Mouse (Mus musculus) liver, embryonic 14.5 days (tissue): ENCODE measurements around the gene Gm7030. TPM values are rescaled to one million over a fixed set of nuclear protein-coding genes. Genes with fewer than 3 reads are reported as not detected.
A peak's percentile ranks its signal among the peaks of the same experiment; 100 is the strongest.
"Not testable (repeated sequence)": the region's sequence is repeated elsewhere in the genome, so short reads cannot be mapped to it uniquely, and the experiment has no call there.

Experiments
- ATAC-seq: fragments of 200-750 bp; cut with Nextera tagmentation; 2 replicates; pipeline ENCODE4 v1.8.0; 2017; ENCODE audit warnings: moderate number of reproducible peaks, mild to moderate bottlenecking, moderate library complexity; ENCODE audit not compliant: insufficient read depth
- DNase-seq, 3 experiments: peaks; one replicate each; pipeline ENCODE4 v3.0.0-alpha.2; 2012 to 2013; ENCODE audit warnings: low read depth in 3 of 3, low spot score in 3 of 3
- H3K27ac ChIP-seq: fragments of 300-500 bp; sonication (generic); 2 replicates; pipeline ENCODE4 v1.5.1; 2014; ENCODE audit warnings: moderate library complexity, mild to moderate bottlenecking, control low read depth, inconsistent platforms
- H3K27me3 ChIP-seq: fragments of 300-500 bp; sonication (generic); 2 replicates; pipeline ENCODE4 v1.6.1; 2014; ENCODE audit warnings: mild to moderate bottlenecking, low read length, moderate library complexity; ENCODE audit not compliant: control insufficient read depth, insufficient read depth
- H3K36me3 ChIP-seq: fragments of 300-500 bp; sonication (generic); replicated peaks from 2 replicates; pipeline ENCODE4 v1.6.1; 2014; ENCODE audit warnings: low read depth; ENCODE audit not compliant: control insufficient read depth, insufficient read depth
- H3K4me1 ChIP-seq, 2 experiments: fragments of 200-500 bp in 1 of 2; fragments of 300-500 bp in 1 of 2; sonication (generic) in 1 of 2; replicated peaks; 2 replicates each; pipeline ENCODE4 v1.6.1; 2012 to 2014; ENCODE audit warnings: antibody characterized with exemption in 1 of 2, inconsistent platforms in 1 of 2, low read length in 1 of 2; ENCODE audit not compliant: control insufficient read depth in 2 of 2, insufficient read depth in 2 of 2
- H3K4me2 ChIP-seq: fragments of 300-500 bp; sonication (generic); 2 replicates; pipeline ENCODE4 v1.6.1; 2014; ENCODE audit warnings: low read depth, mild to moderate bottlenecking, control low read depth, moderate library complexity
- H3K4me3 ChIP-seq, 2 experiments: fragments of 200-500 bp in 1 of 2; fragments of 300-500 bp in 1 of 2; sonication (generic) in 1 of 2; 2 replicates each; pipeline ENCODE4 v1.5.1; 2012 to 2014; ENCODE audit warnings: low read depth in 2 of 2, low read length in 2 of 2, mild to moderate bottlenecking in 2 of 2, control low read depth in 1 of 2, inconsistent platforms in 1 of 2, moderate library complexity in 1 of 2; ENCODE audit not compliant: insufficient read depth in 1 of 2
- H3K9ac ChIP-seq: fragments of 300-500 bp; sonication (generic); replicated peaks from 2 replicates; pipeline ENCODE4 v1.6.1; 2014; ENCODE audit warnings: mild to moderate bottlenecking, control low read depth, moderate library complexity
- H3K9me3 ChIP-seq: fragments of 300-500 bp; sonication (generic); 2 replicates; pipeline ENCODE4 v1.6.1; 2016; ENCODE audit warnings: low read length, mixed read lengths; ENCODE audit not compliant: control insufficient read depth
- CTCF ChIP-seq: IDR thresholded peaks from 2 replicates; pipeline ENCODE4 v1.5.1; 2016; ENCODE audit warnings: antibody characterized with exemption, low read depth, control low read depth
- WGBS: fragments of 180-500 bp; shearing (Covaris S2); extraction: QIAGEN DNeasy Blood & Tissue Kit; methylation state at CpG from one replicate; pipeline ENCODE4 v1.1.7; 2014; ENCODE audit not compliant: insufficient replicate concordance; 5-methylcytosine and 5-hydroxymethylcytosine counted together
- polyA plus RNA-seq, 2 experiments: library from polyadenylated mRNA; depleted of rRNA in 1 of 2; stranded (reverse) in 1 of 2; unstranded in 1 of 2; fragments of >200 nt; fragmentation: Nextera tagmentation in 1 of 2; extraction: Ambion mirVana in 1 of 2; gene quantifications; 2 replicates each; pipeline versions ENCODE4 v1.2.1 to v1.2.3; 2012 to 2014

Gm7030 gene
- polyA plus RNA-seq, 2 experiments: not detected

DNA sequence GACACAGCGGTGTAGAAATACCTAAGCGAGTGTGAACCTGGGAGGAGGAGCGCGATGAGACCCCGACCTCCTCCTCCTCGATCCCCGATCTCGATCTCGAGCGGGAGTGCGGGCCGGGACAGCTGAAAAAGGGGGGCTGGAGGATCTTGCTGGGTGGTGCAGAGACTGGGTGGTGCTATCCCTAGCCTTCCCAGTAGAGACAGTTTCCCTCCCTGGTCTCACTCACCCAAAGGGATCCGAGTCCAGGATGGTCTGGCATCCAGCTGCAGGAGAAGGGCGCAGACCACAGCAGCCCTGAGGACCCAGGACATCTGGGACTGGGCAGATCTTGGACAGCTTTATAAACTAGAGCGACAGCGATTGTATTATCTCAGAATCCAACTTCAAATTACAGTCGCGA is 8.4 kb downstream of the Gm7030 start:
- peak overlapping the region; percentile 24; the same call in 1 of the 2 replicates for H3K4me2 ChIP-seq
- WGBS: 23% methylated on average over 17 of the region's 18 CpGs
- H3K9ac ChIP-seq, H3K36me3 ChIP-seq, H3K27me3 ChIP-seq, H3K4me3 ChIP-seq, H3K9me3 ChIP-seq, DNase-seq, ATAC-seq, H3K4me1 ChIP-seq, H3K27ac ChIP-seq: not testable (repeated sequence)

DNA sequence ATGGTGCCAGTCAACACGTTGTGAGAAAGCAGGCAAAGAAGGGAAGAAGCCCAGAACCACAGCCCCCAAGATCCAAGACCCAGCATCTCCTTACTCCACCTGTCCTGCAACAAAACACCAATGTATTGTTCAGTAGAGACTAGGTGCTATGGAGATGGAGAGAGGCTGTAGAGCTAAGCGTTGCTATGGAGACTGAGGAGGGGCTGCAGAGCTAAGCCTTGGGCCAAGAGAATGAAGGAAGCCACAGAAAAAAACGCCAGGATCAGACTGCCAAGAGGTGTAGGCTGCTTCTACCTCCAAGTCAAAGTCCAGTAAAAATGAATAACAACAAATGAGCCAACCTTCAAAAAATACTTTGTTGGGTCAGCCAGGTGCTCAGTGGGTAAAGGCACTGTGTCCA is 12.7 kb downstream of the Gm7030 start:
- H3K4me2 ChIP-seq, DNase-seq, ATAC-seq: not testable (repeated sequence)

DNA sequence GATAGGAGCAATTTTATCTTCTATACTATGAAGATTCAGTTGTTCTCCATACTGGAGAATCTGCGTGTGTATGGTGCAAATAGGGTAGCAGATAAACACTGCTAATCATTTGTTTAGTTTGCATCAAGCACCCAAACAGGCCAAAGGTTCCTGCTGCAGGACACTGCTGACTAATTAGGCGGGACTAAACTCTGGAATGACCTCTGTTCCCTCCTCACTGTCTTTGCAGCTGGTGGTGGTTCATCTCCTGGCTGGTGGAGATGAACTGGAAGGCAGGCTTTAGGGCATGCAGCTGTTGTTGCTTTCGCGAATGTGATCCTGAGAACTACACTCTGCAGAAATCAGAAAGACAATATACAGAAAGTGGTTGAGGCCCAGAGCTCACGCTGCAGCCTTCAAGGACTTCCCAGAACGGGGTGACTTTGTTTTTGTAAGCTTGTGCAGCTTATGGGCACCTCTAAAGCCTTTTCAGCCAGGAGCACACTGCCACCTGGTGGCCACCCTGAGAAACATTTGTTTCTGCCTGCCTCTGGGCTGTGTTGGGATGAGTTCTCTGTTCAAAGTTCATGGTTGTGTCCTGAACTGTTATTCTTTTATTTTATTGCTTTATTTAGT is 15.1 kb downstream of the Gm7030 start:
- H3K4me1 ChIP-seq, H3K4me3 ChIP-seq, H3K9me3 ChIP-seq, H3K4me2 ChIP-seq, H3K36me3 ChIP-seq, H3K9ac ChIP-seq, H3K27ac ChIP-seq: not testable (repeated sequence)
- DNase-seq (peak in 1 of 3 experiments; percentile 11), ATAC-seq (peak; percentile 60; the same call in 1 of the 2 replicates)
- H3K27me3 ChIP-seq: peaks cover 13% of the 10 kb centered on the region
- TF ChIP-seq CTCF: peak; percentile 75
- WGBS: 7% methylated on average over 6 of the region's 6 CpGs

More for the DNA sequence above, 12.7 kb downstream of the Gm7030 start:
- not testable (repeated sequence) for H3K4me3 ChIP-seq, H3K9ac ChIP-seq, H3K4me1 ChIP-seq, H3K9me3 ChIP-seq, H3K27me3 ChIP-seq, H3K27ac ChIP-seq, H3K36me3 ChIP-seq
- 18% methylated on average over 3 of the region's 3 CpGs for WGBS

DNA sequence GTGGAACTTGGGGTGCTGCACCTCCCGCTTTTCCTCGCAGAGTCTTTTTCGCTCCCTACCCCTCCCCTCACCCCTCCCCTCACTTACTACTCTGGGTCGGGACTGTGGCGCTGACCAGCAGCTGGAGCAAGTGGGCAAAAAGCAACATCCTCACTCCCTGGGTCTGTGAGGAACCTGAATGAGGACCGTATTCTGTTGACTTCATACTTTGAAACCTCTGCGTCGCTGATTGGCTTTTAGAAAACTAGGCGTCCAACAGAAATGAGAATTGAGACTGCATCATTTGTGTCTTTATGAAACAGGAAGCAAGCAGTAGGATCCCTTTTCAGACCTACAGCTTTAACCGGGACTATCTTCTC is 17.7 kb downstream of the Gm7030 start:
- not testable (repeated sequence) for H3K9me3 ChIP-seq, ATAC-seq, H3K36me3 ChIP-seq, H3K9ac ChIP-seq, H3K4me1 ChIP-seq, H3K27ac ChIP-seq
- Histone ChIP-seq H3K4me2 (peak overlapping the region; percentile 58), H3K4me3 (peak overlapping the region; percentile 8 to 31; a peak in 3 of 4 replicates), H3K27me3 (peaks cover 13% of the 10 kb centered on the region)
- peak in 1 of 3 experiments; percentile 4 for DNase-seq
- WGBS: 2% methylated on average over 10 of the region's 10 CpGs

DNA sequence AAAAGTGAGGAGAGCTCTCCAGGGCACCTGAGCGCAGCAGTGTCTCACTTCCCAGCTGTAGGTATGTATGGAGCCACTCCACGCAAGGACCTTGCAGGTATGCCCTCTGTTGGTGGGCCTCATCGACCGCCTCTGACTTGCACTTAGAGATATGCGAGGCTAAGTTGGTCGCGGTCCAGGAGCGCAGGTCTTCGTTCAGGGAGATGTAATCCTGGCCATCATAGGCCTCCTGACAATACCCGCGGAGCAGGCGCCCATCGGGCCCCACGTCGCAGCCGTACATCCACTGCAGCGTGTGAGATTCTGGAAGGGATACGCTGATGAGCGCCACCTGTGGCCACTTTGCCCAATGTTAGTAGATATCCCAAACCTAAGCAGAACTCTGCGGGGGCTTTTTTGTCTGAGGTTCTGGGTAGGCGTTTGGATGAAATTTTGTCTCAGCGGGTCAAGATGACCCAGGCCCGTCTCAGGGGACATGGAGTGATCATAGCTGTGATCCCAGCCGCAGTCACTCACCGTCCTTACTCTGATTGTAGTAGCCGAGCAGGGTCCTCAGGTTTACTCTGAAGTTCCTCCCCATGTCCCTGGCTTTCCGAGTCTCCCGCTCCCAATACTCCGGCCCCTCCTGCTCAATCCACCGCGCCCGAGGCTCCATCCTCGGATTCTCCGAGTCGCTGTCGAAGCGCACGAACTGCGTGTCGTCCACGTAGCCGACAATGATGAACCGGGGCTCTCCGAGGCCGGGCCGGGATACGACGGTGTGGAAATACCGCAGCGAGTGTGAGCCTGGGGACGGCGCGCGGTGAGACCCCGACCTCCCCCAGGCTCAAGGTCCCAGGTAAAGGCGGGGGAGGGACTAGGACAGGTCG is 18.4 kb downstream of the Gm7030 start:
- not testable (repeated sequence) for H3K27ac ChIP-seq, DNase-seq, H3K4me1 ChIP-seq, H3K9ac ChIP-seq, H3K36me3 ChIP-seq, H3K9me3 ChIP-seq
- ATAC-seq: peak; percentile 33; the same call in 1 of the 2 replicates
- WGBS: 2% methylated on average over 57 of the region's 57 CpGs
- peak overlapping the region; percentile 8 to 31; a peak in 3 of 4 replicates for H3K4me3 ChIP-seq
- H3K27me3 ChIP-seq: peaks cover 13% of the 10 kb centered on the region
- peak; percentile 32; the same call in 1 of the 2 replicates for TF ChIP-seq CTCF
- H3K4me2 ChIP-seq: peak overlapping the region; percentile 58

DNA sequence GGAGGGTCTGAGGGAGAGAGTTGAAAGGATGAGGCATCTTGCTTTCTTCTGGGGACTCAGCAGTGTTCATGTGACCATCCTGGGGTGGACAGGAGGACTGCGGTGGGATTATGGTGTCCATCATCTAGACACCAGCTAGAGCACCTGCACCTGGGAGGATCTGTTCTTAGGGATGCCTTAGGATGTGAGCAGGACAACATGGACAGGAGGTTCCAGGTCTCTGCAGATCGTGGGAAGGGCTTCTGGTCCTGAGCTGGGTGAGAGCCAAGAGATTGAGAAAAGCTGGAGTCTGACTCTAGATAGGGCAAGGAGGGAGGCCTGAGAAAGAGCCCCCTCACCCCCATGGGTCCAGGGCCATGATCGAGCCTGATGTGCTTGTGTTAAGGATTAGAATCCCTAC is 19.1 kb downstream of the Gm7030 start:
- not testable (repeated sequence) for H3K9ac ChIP-seq, H3K9me3 ChIP-seq, DNase-seq, H3K4me2 ChIP-seq, H3K27ac ChIP-seq, ATAC-seq, H3K36me3 ChIP-seq, H3K4me1 ChIP-seq, H3K4me3 ChIP-seq
- 36% methylated on average over 3 of the region's 3 CpGs for WGBS
- H3K27me3 ChIP-seq: peaks cover 13% of the 10 kb centered on the region

DNA sequence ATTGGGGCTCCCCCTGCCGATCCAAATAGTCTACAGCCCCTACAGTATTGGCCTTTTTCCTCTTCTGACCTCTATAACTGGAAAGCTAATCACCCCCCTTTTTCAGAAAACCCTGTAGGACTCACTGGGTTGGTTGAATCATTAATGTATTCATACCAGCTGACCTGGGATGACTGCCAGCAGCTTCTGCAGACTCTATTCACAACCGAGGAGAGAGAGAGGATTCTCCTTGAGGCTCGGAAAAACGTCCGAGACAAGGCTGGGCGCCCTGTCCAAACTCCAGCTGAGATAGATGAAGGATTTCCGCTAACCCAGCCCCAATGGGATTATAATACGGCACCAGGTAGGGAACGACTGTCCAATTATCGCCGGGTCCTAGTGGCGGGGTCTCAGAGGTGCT is 27.1 kb downstream of the Gm7030 start:
- H3K4me1 ChIP-seq, H3K36me3 ChIP-seq, H3K4me3 ChIP-seq, H3K9ac ChIP-seq, H3K4me2 ChIP-seq, H3K27me3 ChIP-seq, DNase-seq, H3K9me3 ChIP-seq, ATAC-seq, H3K27ac ChIP-seq: not testable (repeated sequence)
- WGBS: 86% methylated on average over 11 of the region's 12 CpGs

DNA sequence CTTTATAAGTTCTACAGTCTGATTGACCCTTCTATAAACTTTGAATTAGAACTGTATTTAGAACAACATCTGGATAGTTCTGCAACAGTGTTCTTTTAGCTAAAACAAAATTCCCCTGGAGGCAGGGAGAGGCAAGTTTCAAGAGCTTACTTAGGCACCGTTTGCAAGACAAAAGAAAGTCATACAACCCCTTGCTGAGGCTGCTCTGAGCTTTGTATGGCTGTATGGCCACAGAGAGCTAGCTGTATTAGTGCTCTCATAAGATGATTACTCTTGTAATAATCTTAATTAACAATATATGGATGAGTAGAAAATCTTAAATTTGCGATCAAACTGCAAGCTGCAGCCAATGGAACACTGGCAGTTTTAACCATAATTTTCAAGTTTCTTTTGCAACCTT is 29.6 kb downstream of the Gm7030 start:
- not testable (repeated sequence) for H3K27ac ChIP-seq, H3K9me3 ChIP-seq, H3K4me2 ChIP-seq, H3K4me1 ChIP-seq, ATAC-seq, H3K9ac ChIP-seq, H3K36me3 ChIP-seq, H3K4me3 ChIP-seq, H3K27me3 ChIP-seq, DNase-seq
- 50% methylated on average over 2 of the region's 2 CpGs for WGBS
